Mouse (Mus musculus) CH12.LX (cell line): ENCODE measurements around the gene Lef1. TPM values are rescaled to one million over a fixed set of nuclear protein-coding genes. Genes with fewer than 3 reads are reported as not detected.

Experiments used
- DNase-seq: peaks from one replicate; pipeline ENCODE4 v3.0.0-alpha.2; 2013; ENCODE audit errors: extremely low read depth
- H3K27ac ChIP-seq: 2 replicates; pipeline ENCODE4 v1.5.1; 2012; ENCODE audit warnings: low read depth, mild to moderate bottlenecking, control low read depth, moderate library complexity; ENCODE audit not compliant: insufficient read depth
- H3K27me3 ChIP-seq: replicated peaks from 2 replicates; pipeline ENCODE3; 2012; ENCODE audit warnings: inconsistent platforms
- H3K36me3 ChIP-seq, 2 experiments: replicated peaks in 1 of 2; 2 replicates each; pipeline versions ENCODE3 to v1.6.1; 2012; ENCODE audit warnings: inconsistent platforms in 1 of 2, low read length in 1 of 2, mild to moderate bottlenecking in 1 of 2, mixed read lengths in 1 of 2, moderate library complexity in 1 of 2; ENCODE audit not compliant: control insufficient read depth in 1 of 2, insufficient read depth in 1 of 2
- H3K4me1 ChIP-seq, 2 experiments: 2 replicates each; pipeline ENCODE4 v1.6.1; 2012; ENCODE audit warnings: inconsistent platforms in 1 of 2, moderate library complexity in 1 of 2; ENCODE audit not compliant: insufficient read depth in 2 of 2, control insufficient read depth in 1 of 2
- H3K4me2 ChIP-seq: 2 replicates; pipeline ENCODE4 v1.6.1; 2012; ENCODE audit warnings: low read depth, mild to moderate bottlenecking, control low read depth; ENCODE audit not compliant: poor library complexity, insufficient read depth, severe bottlenecking
- H3K4me3 ChIP-seq, 3 experiments: fragments of 150-350 bp in 1 of 3; sonication (generic) in 1 of 3; replicated peaks in 1 of 3; 2 replicates each; pipeline versions ENCODE3 to v1.5.1; 2011 to 2012; ENCODE audit warnings: low read depth in 2 of 3, low read length in 2 of 3, mild to moderate bottlenecking in 2 of 3, moderate library complexity in 2 of 3, control low read depth in 1 of 3, improper control_type of control experiment in 1 of 3, inconsistent platforms in 1 of 3, mixed read lengths in 1 of 3; ENCODE audit not compliant: poor library complexity in 1 of 3
- H3K79me2 ChIP-seq: replicated peaks from 2 replicates; pipeline ENCODE4 v1.6.1; 2012; ENCODE audit warnings: mild to moderate bottlenecking, moderate library complexity; ENCODE audit not compliant: control insufficient read depth, poor library complexity, insufficient read depth, severe bottlenecking; ENCODE audit errors: extremely low read depth
- H3K9ac ChIP-seq: 2 replicates; pipeline ENCODE4 v1.6.1; 2012; ENCODE audit warnings: low read depth, mild to moderate bottlenecking, control low read depth, moderate library complexity; ENCODE audit not compliant: insufficient read depth
- H3K9me3 ChIP-seq: replicated peaks from 2 replicates; pipeline ENCODE3; 2012; ENCODE audit warnings: low read length, inconsistent platforms, mixed read lengths
- CHD1 ChIP-seq: IDR thresholded peaks from 2 replicates; pipeline ENCODE4 v1.6.1; 2012; ENCODE audit warnings: low read depth, low read length, improper control_type of control experiment, inconsistent platforms
- CHD2 ChIP-seq: IDR thresholded peaks from 2 replicates; pipeline ENCODE4 v1.6.1; 2011; ENCODE audit warnings: low read length, improper control_type of control experiment
- ETS1 ChIP-seq: conservative IDR thresholded peaks from 2 replicates; pipeline ENCODE4 v1.6.1; 2012; ENCODE audit warnings: low read depth, mild to moderate bottlenecking, inconsistent platforms, low read length, improper control_type of control experiment, moderate library complexity
- HCFC1 ChIP-seq: IDR thresholded peaks from 2 replicates; pipeline ENCODE4 v1.6.1; 2012; ENCODE audit warnings: low read depth, mild to moderate bottlenecking, inconsistent platforms, low read length, improper control_type of control experiment
- JUN ChIP-seq: IDR thresholded peaks from 2 replicates; pipeline ENCODE4 v1.6.1; 2011; ENCODE audit warnings: low read depth, mild to moderate bottlenecking, low read length, improper control_type of control experiment, moderate library complexity; ENCODE audit not compliant: insufficient read depth
- KAT2A ChIP-seq: IDR thresholded peaks from 2 replicates; pipeline ENCODE4 v1.6.1; 2012; ENCODE audit warnings: low read length, improper control_type of control experiment, inconsistent platforms; ENCODE audit not compliant: insufficient replicate concordance
- MAFK ChIP-seq: IDR thresholded peaks from 2 replicates; pipeline ENCODE4 v1.6.1; 2011; ENCODE audit warnings: low read length, improper control_type of control experiment; ENCODE audit not compliant: insufficient replicate concordance
- MAX ChIP-seq: IDR thresholded peaks from 2 replicates; pipeline ENCODE4 v1.6.1; 2011; ENCODE audit warnings: low read length, improper control_type of control experiment
- MEF2A ChIP-seq: IDR thresholded peaks from 2 replicates; pipeline ENCODE4 v1.6.1; 2014; ENCODE audit warnings: low read depth, mild to moderate bottlenecking, inconsistent platforms, low read length, improper control_type of control experiment, borderline replicate concordance
- MXI1 ChIP-seq: IDR thresholded peaks from 2 replicates; pipeline ENCODE4 v1.6.1; 2011; ENCODE audit warnings: mild to moderate bottlenecking, low read depth, low read length, improper control_type of control experiment
- MYC ChIP-seq: IDR thresholded peaks from 2 replicates; pipeline ENCODE4 v1.6.1; 2011; ENCODE audit warnings: low read depth, mild to moderate bottlenecking, improper control_type of control experiment, low read length
- NELFE ChIP-seq: IDR thresholded peaks from 2 replicates; pipeline ENCODE4 v1.6.1; 2011; ENCODE audit warnings: low read depth, low read length, improper control_type of control experiment
- NRF1 ChIP-seq: IDR thresholded peaks from 2 replicates; pipeline ENCODE4 v1.6.1; 2014; ENCODE audit warnings: low read depth, mild to moderate bottlenecking, inconsistent platforms, low read length, improper control_type of control experiment, moderate library complexity
- POLR2A ChIP-seq: IDR thresholded peaks from 2 replicates; pipeline ENCODE4 v1.6.1; 2011; ENCODE audit warnings: low read depth, mild to moderate bottlenecking, improper control_type of control experiment, low read length
- RAD21 ChIP-seq: IDR thresholded peaks from 2 replicates; pipeline ENCODE4 v1.6.1; 2011; ENCODE audit warnings: low read depth, mild to moderate bottlenecking, low read length, improper control_type of control experiment, moderate library complexity
- RCOR1 ChIP-seq: conservative IDR thresholded peaks from 2 replicates; pipeline ENCODE4 v1.6.1; 2012; ENCODE audit warnings: low read depth, mild to moderate bottlenecking, inconsistent platforms, low read length, improper control_type of control experiment
- SMC3 ChIP-seq: IDR thresholded peaks from 2 replicates; pipeline ENCODE4 v1.6.1; 2011; ENCODE audit warnings: low read depth, low read length, improper control_type of control experiment
- TCF12 ChIP-seq: IDR thresholded peaks from 2 replicates; pipeline ENCODE4 v1.6.1; 2014; ENCODE audit warnings: low read depth, mild to moderate bottlenecking, inconsistent platforms, low read length, improper control_type of control experiment
- UBTF ChIP-seq: IDR thresholded peaks from 2 replicates; pipeline ENCODE4 v1.6.1; 2012; ENCODE audit warnings: low read depth, mild to moderate bottlenecking, inconsistent platforms, low read length, improper control_type of control experiment, moderate library complexity
- dilution Hi-C: fragments of 300-500 bp; cut with MboI; formaldehyde crosslinking; loops from 2 replicates; pipeline ENCODE4 v1.14.3; 2020; ENCODE audit warnings: low sequenced_read_pairs; ENCODE audit not compliant: extremely low pct_unique_long_range_greater_than_20kb, extremely low pct_ligation_motif_present
- in situ Hi-C: fragments of 300-500 bp; cut with MboI; formaldehyde crosslinking; loops from 3 replicates; pipeline ENCODE4 v1.14.3; 2019; ENCODE audit warnings: low sequenced_read_pairs, low pct_ligation_motif_present, low pct_unique_long_range_greater_than_20kb, mixed read lengths
- polyA plus RNA-seq: library from polyadenylated mRNA; unstranded; fragments of >175 nt; gene quantifications from 2 replicates; pipeline ENCODE4 v1.2.1, GENCODE M21; 2012; ENCODE audit warnings: low read depth; ENCODE audit not compliant: insufficient read length
- total RNA-seq, 2 experiments: library from RNA; depleted of rRNA; stranded (reverse); fragments of 300-350 nt in 1 of 2; fragments of >200 nt in 1 of 2; gene quantifications; 2 replicates each; pipeline ENCODE4 v1.2.3; 2012 to 2014

Lef1 gene
- total and polyA plus RNA-seq, 3 experiments = 1.8 to 14.5 (median 4.4) TPM

GRCm38 (mm10) chr3:131272374-131273100 lies 162.3 kb downstream of the Lef1 start:
- in situ Hi-C loops (no loop called here), dilution Hi-C loops (no loop called here)
- peaks cover 0 to 24% of the 10 kb centered on the region in 2 experiments; a peak in 3 of 4 replicates for H3K4me1 ChIP-seq
- H3K4me3 ChIP-seq = peak overlapping the region; percentile 30 to 79 (median 48)
- H3K79me2 ChIP-seq = no peaks in the 10 kb centered on the region
- no peak overlapping the region for H3K27ac ChIP-seq
- no peaks in the 10 kb centered on the region for H3K27me3 ChIP-seq
- peak overlapping the region; percentile 64 for H3K4me2 ChIP-seq
- H3K9ac ChIP-seq = peak overlapping the region; percentile 24
- DNase-seq = no peak
- H3K9me3 ChIP-seq = no peaks in the 10 kb centered on the region
- peaks cover 0 to 10% of the 10 kb centered on the region in 2 experiments for H3K36me3 ChIP-seq
- TF ChIP-seq MXI1 (no peak), UBTF (no peak), HCFC1 (no peak), KAT2A (no peak), SMC3 (no peak), MYC (no peak), MEF2A (no peak), NRF1 (no peak), NELFE (no peak), RCOR1 (no peak), RAD21 (no peak), JUN (no peak), TCF12 (no peak), CHD1 (no peak), ETS1 (no peak), CHD2 (no peak), MAFK (no peak), POLR2A (no peak), MAX (no peak)

Other genes with a start within 250 kb of the Lef1 start
- gene Hadh, start 161.6 kb downstream of the Lef1 start, total RNA-seq (2012; rRNA removed) = 46.9 and 49.5 TPM in 2 replicates
- 41.0 and 42.3 TPM in 2 replicates for gene Hadh, start 161.6 kb downstream of the Lef1 start, total RNA-seq (2014; rRNA removed)
- 65.2 and 73.4 TPM in 2 replicates for gene Hadh, start 161.6 kb downstream of the Lef1 start, polyA plus RNA-seq
- gene Cyp2u1, start 192.8 kb downstream of the Lef1 start, total RNA-seq (2012; rRNA removed) = 1.3 and 2.0 TPM in 2 replicates
- gene Cyp2u1, start 192.8 kb downstream of the Lef1 start, total RNA-seq (2014; rRNA removed) = 0.50 and 0.60 TPM in 2 replicates
- gene Cyp2u1, start 192.8 kb downstream of the Lef1 start, polyA plus RNA-seq = 0.52 and 0.54 TPM in 2 replicates